ENCODE assay signal across 8 mouse cellular contexts in the genomic region with DNA sequence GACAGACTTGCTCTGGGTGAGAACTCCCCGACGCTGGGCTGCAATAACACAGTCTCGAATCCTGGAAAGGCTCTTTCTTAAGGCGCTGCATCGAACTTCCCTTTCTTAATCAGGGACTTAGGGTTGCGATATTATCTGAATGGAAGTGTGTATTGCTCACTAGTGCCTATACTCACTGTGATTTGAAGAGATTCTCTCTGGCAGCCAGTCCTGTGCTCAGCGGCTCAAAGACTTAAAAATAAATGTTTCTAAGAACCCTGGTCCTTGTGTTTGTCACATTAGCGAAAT. TPM values are rescaled to one million over a fixed set of nuclear protein-coding genes. Genes with fewer than 3 reads are reported as not detected.
A peak's percentile ranks its signal among the peaks of the same experiment; 100 is the strongest.
DNase-seq lines count a peak whose midpoint lies in the region; ATAC-seq lines count a peak whose summit lies in the region.

No protein-coding gene starts in this region.

- 27% methylated on average over 8 of the region's 8 CpGs for WGBS in heart, embryonic 15.5 days
- 37% methylated on average over 8 of the region's 8 CpGs for WGBS in embryonic facial prominence, embryonic 12.5 days
- WGBS in hindbrain, embryonic 15.5 days, result 37% methylated on average over 8 of the region's 8 CpGs
- WGBS in midbrain, embryonic 13.5 days, result 38% methylated on average over 8 of the region's 8 CpGs

- peak overlapping the region; percentile 92 for H3K4me2 ChIP-seq in heart, embryonic 15.5 days
- H3K4me2 ChIP-seq in embryonic facial prominence, embryonic 12.5 days (replicated peaks), result peak overlapping the region; percentile 94
- H3K4me2 ChIP-seq in hindbrain, embryonic 15.5 days, result peak overlapping the region; percentile 97
- H3K4me2 ChIP-seq in midbrain, embryonic 13.5 days (replicated peaks), result peak overlapping the region; percentile 97

- no peaks in the 10 kb centered on the region for H3K36me3 ChIP-seq in heart, embryonic 15.5 days
- no peaks in the 10 kb centered on the region for H3K36me3 ChIP-seq in embryonic facial prominence, embryonic 12.5 days
- no peaks in the 10 kb centered on the region for H3K36me3 ChIP-seq in hindbrain, embryonic 15.5 days
- H3K36me3 ChIP-seq in midbrain, embryonic 13.5 days, result no peaks in the 10 kb centered on the region

- H3K9me3 ChIP-seq in heart, embryonic 15.5 days (replicated peaks), result no peaks in the 10 kb centered on the region
- no peaks in the 10 kb centered on the region for H3K9me3 ChIP-seq in embryonic facial prominence, embryonic 12.5 days
- H3K9me3 ChIP-seq in hindbrain, embryonic 15.5 days, result no peaks in the 10 kb centered on the region
- H3K9me3 ChIP-seq in midbrain, embryonic 13.5 days, result no peaks in the 10 kb centered on the region

- H3K4me3 ChIP-seq in heart, embryonic 15.5 days, result peak overlapping the region; percentile 73
- peak overlapping the region; percentile 78 for H3K4me3 ChIP-seq in embryonic facial prominence, embryonic 12.5 days
- H3K4me3 ChIP-seq in hindbrain, embryonic 15.5 days, result peak overlapping the region; percentile 78
- peak overlapping the region; percentile 76 for H3K4me3 ChIP-seq in midbrain, embryonic 13.5 days (replicated peaks)

- H3K27ac ChIP-seq in heart, embryonic 15.5 days, result no peak overlapping the region
- no peak overlapping the region for H3K27ac ChIP-seq in embryonic facial prominence, embryonic 12.5 days
- H3K27ac ChIP-seq in hindbrain, embryonic 15.5 days (replicated peaks), result no peak overlapping the region
- no peak overlapping the region for H3K27ac ChIP-seq in midbrain, embryonic 13.5 days

- H3K4me1 ChIP-seq in heart, embryonic 15.5 days (replicated peaks), result peaks cover 16% of the 10 kb centered on the region
- H3K4me1 ChIP-seq in embryonic facial prominence, embryonic 12.5 days, result peaks cover 12% of the 10 kb centered on the region; the same call in 1 of the 2 replicates
- peaks cover 8% of the 10 kb centered on the region for H3K4me1 ChIP-seq in hindbrain, embryonic 15.5 days (replicated peaks)
- H3K4me1 ChIP-seq in midbrain, embryonic 13.5 days (replicated peaks), result peaks cover 11% of the 10 kb centered on the region

- ATAC-seq in heart, embryonic 15.5 days (replicated peaks; ENCODE audit: insufficient number of reproducible peaks, insufficient read depth, low FRiP score, low read depth), result no peak
- ATAC-seq in embryonic facial prominence, embryonic 12.5 days (ENCODE audit: insufficient number of reproducible peaks, insufficient read depth, low FRiP score, low TSS enrichment), result no peak
- ATAC-seq in hindbrain, embryonic 15.5 days (ENCODE audit: low FRiP score, low read depth), result no peak
- no peak for ATAC-seq in midbrain, embryonic 13.5 days

- H3K9ac ChIP-seq in heart, embryonic 15.5 days, result peak overlapping the region; percentile 69
- no peak overlapping the region; the same call in 1 of the 2 replicates for H3K9ac ChIP-seq in embryonic facial prominence, embryonic 12.5 days
- no peak overlapping the region for H3K9ac ChIP-seq in hindbrain, embryonic 15.5 days
- H3K9ac ChIP-seq in midbrain, embryonic 13.5 days (replicated peaks), result no peak overlapping the region

- no peak for DNase-seq in heart, adult 18-20 months
- no peak for DNase-seq in embryo, embryonic 10.5 days (ENCODE audit: low spot score)
- DNase-seq in right cerebral cortex, postnatal 36 days (ENCODE audit: low spot score in 2 of 2), result no peak
- DNase-seq in B cell, adult 2 months, result no peak

- H3K27me3 ChIP-seq in heart, embryonic 15.5 days, result peaks cover 3% of the 10 kb centered on the region; the same call in 1 of the 2 replicates
- peaks cover 16% of the 10 kb centered on the region for H3K27me3 ChIP-seq in embryonic facial prominence, embryonic 12.5 days
- peaks cover 3% of the 10 kb centered on the region; the same call in 1 of the 2 replicates for H3K27me3 ChIP-seq in hindbrain, embryonic 15.5 days
- H3K27me3 ChIP-seq in midbrain, embryonic 13.5 days, result peaks cover 25% of the 10 kb centered on the region

RNA-seq across cellular contexts. Expression of a gene that starts 1.7 kb away (rescaled TPM):
- 5.1 and 6.0 TPM in 2 replicates for polyA plus RNA-seq in heart, embryonic 15.5 days (2015; fragmentation: Nextera tagmentation; extraction: Ambion mirVana)
- total RNA-seq in heart, adult 18-20 months (2021), result 10 to 100 TPM; 24.6 to 33.0 TPM
- 2.8 and 4.6 TPM in 2 replicates for polyA plus RNA-seq in embryonic facial prominence, embryonic 12.5 days (2016; fragmentation: Nextera tagmentation; extraction: Ambion mirVana)
- polyA plus RNA-seq in hindbrain, embryonic 15.5 days (2015; fragmentation: Nextera tagmentation; extraction: Ambion mirVana), result 13.4 and 14.3 TPM in 2 replicates
- 1.5 and 1.9 TPM in 2 replicates for polyA plus RNA-seq in midbrain, embryonic 13.5 days (2015; fragmentation: Nextera tagmentation; extraction: Ambion mirVana)
